Mouse (Mus musculus): Measurements from ENCODE around the gene Rere. TPM values are rescaled to one million over a fixed set of nuclear protein-coding genes. Genes with fewer than 3 reads are reported as not detected.
A peak's percentile ranks its signal among the peaks of the same experiment; 100 is the strongest.

Rere gene
- total RNA-seq (2021) = 100 to 1,000 TPM; 150 to 160 TPM
- long read RNA-seq, experiment 1, partial matches to known transcripts = 2 of 22 reads
- long read RNA-seq, experiment 1, other reads (novel, unspliced or antisense) = 18 of 22 reads
- long read RNA-seq, experiment 2, partial matches to known transcripts = 26 of 36 reads
- long read RNA-seq, experiment 2, other reads (novel, unspliced or antisense) = 9 of 36 reads

DNA sequence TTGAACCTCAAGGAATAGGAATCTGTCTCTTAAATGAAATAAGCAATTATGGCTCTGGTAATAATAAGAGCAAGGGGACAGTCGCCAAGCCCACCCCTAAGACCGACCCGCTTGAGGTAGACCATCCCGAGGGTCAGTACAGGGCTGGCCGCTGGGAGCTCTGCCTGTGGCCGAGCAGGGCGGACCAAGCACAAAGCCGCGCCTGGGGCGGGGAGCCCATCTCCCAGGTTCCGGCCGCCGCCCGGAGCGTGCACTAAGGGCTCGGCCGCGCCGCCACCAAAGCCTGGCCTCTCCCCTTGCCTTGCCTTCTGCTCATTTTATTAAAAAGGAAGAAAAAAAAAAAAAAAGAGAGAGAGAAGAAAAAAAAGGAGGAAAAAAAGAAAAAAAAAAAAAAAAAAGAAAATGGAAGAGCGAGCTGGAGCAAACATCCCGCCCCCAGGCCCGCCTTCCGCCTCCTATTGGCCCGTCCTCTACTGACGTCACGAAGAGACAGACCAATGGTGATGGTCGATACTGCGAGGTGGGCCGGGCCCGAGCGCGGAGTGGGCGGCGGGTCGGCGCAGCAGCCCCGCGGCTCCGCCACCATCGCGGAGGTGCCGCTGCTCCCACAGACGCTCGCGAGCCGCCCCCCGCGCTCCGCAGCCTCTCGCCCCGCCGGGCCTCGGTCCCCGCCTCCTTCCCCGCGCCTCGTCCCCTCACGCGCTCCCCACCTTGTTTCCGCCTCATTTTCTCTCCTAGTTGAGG, at the start of gene Rere:
Gene Rere (plus strand): TSS at position 629 of the 744 bp plus-strand sequence.
- peak; percentile 94 to 98 for DNase-seq (ENCODE audit: low spot score in 2 of 2)

DNA sequence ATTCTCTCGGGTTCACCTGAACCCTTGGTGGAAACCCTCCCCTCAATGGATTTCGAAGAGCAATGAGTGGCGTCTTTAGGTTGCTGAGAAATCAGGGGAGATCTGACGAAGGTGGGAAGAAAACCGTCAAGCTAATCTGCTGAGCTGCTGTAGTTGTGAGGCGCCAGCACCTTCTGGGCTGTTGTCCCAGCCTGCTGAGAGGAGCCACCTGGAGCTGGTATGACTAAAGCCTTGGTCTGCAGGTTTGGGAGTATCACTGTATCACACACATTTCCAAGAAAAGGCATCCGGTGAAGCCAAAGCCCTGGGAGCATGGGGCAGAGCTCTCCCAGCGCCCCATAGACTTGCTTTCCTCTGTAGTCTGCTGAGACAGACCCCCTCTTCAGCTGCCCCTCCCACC, 49.6 kb upstream of the Rere start:
- no peak for DNase-seq (ENCODE audit: low spot score in 2 of 2)

DNA sequence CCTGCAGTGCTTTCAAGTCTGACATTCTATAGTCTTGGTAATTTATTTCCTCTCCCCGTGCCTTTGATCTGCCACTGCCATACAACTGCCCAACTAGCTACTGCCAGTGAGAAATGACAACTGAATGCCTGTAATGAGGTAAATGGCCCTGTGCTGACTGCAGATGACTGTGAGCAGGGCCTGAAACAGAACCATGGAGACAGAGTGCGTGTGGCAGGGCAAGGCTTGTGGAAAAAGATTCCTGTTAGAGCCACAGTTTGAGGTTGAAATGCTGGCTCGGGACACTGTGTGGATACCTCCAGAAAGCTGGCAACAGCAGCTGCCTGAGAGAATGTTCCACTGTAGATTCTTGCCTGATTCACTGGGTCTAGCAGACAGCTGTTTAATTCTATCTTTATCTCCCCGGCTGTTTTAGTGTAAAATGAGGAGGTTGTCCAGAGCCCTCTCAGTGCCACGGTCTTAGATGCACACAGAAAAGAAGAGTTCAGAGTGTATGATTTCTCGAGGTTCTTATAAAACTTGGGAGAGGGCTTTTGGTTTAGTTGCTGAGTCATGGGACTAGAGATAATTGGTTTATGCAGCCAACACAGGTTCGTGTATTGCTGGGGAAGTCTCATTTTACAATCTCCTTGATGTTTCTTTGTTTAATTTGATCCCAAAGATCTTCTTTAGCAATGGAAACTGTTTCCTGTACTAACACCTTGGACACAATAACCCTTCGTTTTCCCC, 46.7 kb upstream of the Rere start:
- no peak for DNase-seq (ENCODE audit: low spot score in 2 of 2)

DNA sequence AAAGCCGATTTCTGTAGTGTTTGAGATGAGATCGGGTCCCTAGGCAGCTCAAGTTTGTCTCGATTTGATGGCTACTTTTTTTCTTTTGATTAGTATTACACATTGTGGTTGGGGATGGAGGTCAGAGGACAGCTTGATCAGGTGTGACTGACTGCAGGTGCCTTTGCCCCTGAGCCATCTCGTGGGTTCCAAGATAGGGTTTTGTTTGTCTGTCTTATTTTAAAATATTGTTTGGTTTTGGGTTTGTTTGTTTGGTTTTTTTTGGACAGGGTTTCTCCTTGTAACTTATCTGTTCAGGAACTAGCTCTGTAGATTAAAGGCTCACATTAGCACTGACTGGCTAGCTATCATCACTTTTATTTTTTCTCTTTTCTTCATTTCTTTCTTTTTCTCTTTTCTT, 45.9 kb upstream of the Rere start:
- no peak for DNase-seq (ENCODE audit: low spot score in 2 of 2)

DNA sequence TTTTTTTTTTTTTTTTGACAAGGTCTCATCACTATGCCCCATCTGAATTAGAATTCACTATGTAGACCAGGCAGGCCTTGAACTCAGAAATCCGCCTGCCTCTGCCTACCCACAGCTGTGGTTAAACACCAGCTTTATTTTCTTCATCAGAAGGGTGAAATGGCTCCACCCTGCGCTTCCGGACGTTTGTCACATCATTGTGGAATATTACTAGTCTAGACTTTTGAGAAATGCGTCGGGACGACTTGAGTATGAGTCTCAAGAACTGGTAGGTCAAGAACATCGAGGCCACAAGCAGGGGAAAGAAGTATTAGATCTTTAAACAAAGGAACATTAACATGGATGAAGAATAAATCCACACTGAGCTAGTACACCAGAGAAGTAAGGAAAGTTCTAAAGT, 45.4 kb upstream of the Rere start:
- no peak for DNase-seq (ENCODE audit: low spot score in 2 of 2)

DNA sequence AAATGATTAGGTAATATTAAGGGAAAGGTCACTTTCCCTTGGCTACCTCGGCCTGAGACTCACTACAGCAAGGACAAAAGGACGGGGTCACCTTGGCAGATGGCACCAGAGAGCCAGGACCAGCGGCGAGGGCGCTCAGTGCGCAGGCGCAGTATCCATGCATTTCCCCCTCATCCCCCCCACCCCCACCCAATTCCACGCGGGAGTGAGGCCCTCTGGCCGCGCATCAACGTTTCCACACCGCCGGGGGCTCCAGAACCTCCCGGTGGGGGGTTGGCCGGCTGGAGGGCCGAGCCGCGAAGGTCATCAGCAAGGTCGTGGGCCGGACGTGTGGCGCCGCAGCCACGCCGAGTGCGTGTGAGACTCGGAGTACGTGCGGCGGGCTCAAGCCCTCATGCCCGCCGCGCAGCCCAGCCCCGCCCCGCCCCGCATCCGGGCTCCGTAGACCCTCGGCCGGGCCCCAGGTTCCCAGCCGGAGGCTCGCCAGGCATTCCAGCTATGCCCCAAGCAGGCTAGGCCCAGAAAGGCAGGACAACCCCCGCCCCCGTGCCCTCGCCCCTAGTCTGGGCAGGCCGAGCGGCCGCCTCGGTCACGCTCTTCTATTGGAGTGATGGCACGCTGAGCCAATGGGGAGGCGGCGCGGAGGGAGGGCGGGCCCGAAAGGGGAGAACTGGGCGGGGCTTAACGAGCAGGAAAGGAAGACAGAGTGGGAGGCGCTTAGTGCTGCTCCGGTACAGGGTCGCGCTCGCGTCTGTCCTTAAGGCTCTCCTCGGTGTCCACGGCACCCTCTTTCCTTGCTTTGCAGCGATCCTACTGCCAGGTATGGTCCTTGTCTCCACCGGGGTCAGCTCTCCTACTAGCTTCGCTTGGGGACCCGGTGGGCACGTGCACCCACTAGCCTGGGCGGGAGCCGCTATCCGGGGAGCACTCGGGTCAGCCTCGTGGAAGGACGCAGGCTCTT, 44.6 kb upstream of the Rere start, which contains the start of gene Eno1:
Gene Eno1 (plus strand): TSS at position 201 of the 961 bp plus-strand sequence.
- peak; percentile 92 to 99 for DNase-seq (ENCODE audit: low spot score in 2 of 2)

DNA sequence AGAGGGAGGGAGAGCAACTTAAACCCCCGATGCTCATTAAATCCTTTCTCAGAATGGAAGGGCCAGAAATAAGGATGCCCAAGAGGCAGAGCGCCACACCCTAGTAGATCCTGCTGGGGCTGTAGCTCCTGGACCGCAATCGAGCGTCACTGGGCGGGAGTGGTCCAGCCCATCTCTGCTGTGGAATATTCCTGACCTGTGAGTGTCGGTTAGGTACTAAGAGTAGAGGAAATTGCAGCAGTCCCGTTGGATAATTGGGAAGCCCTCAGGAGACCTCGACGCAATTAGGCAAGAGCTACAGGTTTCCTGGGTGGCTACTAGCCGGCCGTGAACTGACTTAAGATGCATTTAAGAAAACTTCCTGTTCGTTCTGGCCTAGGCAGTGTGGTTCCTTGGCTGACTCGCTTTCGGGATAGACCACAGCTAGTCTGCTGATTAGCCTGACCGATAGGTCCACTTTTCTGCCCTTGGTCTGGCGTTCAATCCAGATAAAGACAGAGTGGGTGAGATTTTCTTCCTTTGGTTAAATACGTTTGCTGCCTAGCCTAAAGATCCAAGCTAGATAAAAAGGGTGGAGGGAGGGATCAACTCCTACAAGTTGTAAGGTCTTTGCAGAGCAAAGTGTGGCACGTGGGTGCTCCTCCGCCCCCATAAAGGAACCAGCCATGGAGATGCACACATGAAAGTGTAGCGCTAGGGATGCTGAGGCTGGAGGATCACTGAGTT, 43.6 kb upstream of the Rere start:
- DNase-seq (ENCODE audit: low spot score in 2 of 2) = no peak

DNA sequence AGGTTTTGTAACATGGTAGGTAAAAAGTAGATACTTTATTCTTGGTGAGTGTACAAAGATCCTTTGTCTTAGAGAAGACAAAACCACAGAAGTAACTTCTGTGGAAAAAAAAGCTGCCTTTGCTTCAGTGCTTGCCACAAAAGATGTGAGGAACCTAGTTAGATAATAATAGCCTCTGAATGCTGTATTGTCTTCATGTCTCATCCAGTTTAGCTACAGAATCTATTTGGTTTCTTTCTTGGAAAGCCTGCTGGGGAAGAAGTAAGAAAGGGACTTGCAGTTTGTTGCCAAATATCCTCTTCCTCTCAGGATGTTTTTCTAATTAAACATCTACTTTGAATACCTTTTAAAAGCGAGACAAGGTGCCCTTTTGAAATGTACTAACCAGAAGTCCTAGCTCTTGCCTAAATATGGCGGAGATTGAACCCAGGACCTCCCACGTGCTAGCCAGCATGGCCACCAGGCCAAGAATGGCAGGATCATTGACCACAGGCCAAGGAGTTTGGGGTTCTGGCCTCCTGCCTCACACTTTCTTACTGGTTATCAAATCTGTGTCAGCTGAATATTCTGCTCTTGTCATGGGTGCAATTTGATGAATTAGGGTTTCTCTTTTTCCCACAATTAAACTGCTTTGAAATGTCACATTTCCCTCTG, 42.9 kb upstream of the Rere start:
- no peak for DNase-seq (ENCODE audit: low spot score in 2 of 2)

DNA sequence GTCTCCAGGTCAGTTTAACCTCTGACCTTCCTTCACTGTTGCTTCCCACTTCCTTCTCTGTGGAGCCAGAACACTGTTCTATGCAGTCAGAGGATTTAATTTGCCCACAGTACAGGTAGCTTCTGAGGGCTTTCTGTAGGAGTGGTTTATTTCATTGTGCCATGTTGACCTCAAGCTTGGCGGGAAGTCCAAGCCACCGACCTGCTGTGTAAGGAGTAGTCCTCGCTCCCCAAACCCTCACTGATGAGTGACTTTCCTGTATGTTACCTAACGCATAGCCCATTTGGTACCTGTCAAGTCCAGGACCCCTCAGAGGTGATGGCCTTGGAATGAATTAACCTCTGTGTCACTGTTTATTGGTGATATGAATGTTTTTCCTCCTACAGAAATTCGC, 42.4 kb upstream of the Rere start:
- no peak for DNase-seq (ENCODE audit: low spot score in 2 of 2)

DNA sequence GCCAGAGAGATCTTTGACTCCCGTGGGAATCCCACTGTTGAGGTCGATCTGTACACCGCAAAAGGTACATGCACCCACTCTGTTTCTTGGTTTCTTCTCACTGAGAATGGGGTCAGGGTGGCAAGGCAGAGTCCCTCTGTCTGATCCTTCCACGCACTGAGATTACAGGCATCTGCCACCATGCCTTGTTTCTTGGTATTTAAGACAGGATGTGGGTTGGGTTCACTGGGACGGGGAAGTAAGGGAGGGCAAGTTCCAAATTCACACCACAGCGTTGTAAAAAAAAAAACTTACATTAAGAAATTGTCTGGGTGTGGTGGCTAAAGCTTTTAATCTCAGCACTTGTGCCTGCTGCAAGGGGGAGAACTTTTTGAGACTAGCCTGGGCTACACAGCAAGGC, 41.9 kb upstream of the Rere start:
- no peak for DNase-seq (ENCODE audit: low spot score in 2 of 2)

DNA sequence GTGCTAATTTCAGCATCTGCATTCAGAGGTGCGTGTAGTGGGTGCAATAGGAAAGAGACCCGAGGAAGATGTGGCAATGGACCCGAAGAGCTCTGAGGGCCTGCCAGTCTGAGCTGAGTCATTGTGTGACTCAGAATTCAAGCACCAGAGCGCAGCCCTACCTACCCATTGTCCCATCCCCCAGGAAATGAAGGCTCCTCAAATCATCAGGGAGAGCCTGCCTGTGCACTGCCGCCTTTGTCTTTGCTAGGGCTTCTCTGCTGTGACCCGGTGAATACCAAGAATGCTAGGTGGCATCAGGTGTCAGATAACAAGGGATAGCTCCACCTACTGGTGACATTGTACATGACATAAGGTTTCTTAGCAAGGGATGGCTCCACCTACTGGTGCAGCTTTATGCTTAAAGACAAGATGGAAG, 41.5 kb upstream of the Rere start:
- peak in 1 of 2 experiments; percentile 58 for DNase-seq (ENCODE audit: low spot score in 2 of 2)

DNA sequence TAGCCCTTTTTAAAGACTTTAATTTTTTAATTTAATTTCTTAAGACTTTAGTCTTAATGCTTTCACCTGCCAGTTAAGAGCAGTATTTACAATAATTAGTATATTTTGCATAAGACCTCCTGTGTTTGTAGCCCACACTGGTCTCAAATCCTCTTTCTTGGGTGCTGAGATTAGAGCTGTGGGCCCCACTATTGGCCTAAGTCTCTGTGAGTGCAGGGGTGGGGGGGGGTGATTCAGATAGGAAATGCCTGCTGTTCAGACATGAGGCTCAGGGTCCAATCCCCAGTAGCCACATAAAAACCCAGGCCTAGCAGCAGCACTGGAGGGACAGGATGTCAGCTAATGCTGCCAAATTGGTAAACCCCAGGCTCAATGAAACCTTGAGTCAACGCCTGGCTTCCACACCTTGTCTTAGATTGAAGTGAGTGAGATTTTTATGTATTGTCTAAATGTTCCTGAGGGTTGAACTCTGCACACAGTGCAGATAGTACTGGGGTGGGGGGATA, 41.0 kb upstream of the Rere start:
- no peak for DNase-seq (ENCODE audit: low spot score in 2 of 2)

DNA sequence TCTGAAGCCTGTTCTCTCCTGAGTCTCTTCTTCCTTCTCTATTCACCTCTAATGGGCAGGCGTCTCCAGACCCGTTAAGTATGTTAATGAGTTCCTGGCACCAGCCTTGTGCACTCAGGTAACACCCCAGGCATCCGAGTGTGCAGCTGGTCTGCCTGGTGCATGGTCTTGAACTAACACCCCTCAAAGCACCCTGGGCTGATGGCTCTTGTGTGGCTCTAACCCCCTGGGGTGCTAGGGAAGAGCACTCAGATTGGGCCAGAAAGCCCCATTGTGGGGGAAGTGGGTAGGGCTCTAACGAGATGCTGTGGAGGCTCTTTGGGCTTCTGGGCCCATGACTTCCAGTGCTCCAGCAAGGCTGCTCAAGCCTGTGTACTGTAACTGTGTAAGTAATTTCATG, 39.7 kb upstream of the Rere start:
- no peak for DNase-seq (ENCODE audit: low spot score in 2 of 2)

DNA sequence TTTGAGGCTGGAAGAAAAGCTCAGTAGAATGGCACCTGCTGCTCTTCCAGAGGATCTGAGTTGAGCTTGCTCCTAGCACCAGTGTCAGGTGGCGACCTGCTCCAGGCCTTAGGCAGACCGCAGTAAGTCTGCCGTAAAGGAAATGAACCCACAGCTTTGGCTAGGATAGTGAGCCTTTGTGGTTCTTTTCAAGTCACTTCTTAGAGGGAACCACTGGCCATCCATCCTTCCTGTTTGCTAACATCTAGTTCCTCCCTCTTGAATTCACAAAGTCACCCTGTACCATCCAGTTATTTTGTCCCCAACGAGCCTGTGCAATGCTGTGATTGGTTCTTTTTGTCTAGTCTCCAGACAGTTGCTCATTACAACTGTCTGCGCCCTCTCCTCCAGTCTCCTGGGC, 38.7 kb upstream of the Rere start:
- DNase-seq (ENCODE audit: low spot score in 2 of 2) = no peak

DNA sequence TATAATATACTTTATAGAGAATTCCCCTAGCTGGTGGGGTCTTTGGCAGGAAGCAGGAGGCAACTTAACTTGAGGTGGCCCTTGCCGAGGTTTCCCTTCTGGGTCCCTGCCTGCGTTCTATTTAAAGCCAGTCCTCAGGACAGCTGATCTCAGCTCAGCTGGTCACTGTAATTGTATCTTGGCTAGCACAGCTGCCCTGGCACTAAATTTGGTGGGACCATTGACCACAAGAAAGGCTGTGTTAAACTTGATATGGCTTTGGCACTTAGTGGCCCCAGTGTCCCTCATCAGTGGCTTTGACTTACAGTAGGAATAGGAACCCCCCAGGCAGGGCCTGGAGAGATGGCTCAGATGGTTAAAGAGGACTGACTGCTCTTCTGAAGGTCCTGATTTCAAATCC, 35.6 kb upstream of the Rere start:
- no peak for DNase-seq (ENCODE audit: low spot score in 2 of 2)

DNA sequence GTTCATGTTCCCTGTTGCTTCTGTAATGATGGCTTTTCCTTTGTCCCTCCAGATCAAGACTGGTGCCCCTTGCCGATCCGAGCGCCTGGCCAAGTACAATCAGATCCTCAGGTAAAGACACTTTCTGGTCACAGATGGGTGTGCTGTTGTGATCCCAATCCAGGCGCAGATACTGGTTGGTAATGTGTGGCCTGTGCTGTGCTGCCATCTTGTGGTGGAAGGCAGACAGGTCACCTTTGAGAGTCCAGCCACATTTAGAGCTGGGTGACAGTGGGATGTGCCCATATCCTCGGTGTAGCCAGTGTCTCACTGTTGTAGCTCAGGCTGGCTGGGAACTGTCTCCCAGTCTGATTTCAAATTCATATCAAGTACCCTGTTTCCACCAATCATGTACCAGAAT, 33.4 kb upstream of the Rere start:
- DNase-seq (ENCODE audit: low spot score in 2 of 2) = peak; percentile 42 to 43

DNA sequence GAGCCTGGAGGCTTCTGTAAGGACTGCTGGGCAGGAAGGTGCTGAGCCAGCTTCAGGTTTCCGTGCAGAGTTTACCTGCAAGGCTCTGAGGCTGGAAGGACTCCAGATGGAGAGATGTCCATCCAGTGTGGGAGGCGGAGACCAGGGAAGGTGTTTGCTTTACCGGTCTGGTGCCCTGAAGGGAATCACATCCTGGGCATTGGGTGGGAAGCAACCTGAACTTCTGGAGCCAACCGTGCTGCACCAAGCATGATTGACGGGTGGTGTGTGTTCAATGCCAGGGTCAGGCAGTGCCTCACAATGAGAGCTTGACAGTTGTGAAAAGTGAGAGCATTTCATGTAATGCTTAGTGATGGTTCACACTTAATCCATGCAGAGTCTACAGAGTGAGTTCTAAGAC, 32.5 kb upstream of the Rere start:
- no peak for DNase-seq (ENCODE audit: low spot score in 2 of 2)

DNA sequence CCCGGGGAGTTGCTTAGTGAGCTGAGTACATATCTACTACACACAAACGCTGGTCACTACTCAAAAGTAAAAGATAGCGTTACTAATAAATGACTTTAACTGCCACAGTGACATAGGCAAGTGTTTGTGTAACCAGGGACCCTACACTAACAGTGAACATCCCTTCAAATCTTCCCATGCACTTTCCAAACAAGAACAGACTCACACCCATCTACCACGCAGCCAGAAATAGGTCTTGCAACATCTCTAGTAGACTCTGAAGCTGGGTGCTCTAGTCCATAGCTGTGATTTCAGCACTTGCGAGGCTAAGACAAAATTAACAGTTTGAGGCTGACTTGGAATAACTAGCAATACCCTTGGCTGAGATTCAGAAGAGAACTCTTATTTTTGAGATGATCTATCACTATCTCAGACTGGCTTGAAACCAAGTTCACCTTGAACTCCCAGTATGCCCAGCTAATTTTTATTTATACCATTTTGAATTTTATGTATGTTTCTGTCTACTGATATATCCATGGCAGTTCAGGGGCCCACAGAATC, 31.6 kb upstream of the Rere start:
- no peak for DNase-seq (ENCODE audit: low spot score in 2 of 2)

Data from adrenal gland, postnatal 4 days (tissue).